In the genomic region with DNA sequence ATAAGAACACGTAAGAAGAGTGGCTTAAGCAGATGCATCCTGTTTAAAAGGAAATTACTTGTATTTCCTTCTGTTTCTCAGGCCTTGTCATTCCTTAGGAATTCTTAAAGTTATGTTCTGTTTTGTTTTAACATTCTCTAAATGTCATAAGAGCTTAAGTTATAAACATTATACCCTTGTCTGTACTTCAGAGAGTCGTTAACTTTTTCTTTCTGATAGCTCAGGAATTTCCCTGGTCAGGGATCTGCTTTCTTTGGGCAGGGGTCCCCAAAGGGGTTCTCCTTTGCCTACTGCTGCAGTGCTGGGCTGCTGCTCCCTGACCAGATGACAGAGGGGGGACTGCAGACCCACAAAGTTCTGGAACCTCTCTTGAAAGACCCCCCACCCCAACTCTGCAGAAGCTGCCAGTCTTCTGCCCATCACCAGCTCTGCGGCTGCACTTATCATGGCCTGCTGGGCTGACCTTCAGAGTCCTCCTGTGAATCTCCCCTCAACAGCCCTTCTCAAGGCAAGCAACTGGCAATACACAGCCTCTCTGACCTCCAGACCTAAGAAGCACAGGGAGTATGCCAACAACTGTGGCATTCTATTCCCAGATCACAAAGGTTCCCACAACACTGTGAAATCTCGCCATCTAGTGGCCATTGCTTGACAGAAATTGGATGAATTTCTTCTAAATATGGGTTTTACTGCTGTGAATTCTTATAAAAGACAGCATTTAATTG, we compare ENCODE assay signal across 8 mouse cellular contexts. TPM values are rescaled to one million over a fixed set of nuclear protein-coding genes. Genes with fewer than 3 reads are reported as not detected.
DNase-seq lines count a peak whose midpoint lies in the region; ATAC-seq lines count a peak whose summit lies in the region.

No protein-coding gene starts in this region.

- H3K36me3 ChIP-seq in forebrain, embryonic 16.5 days (ENCODE audit: control insufficient read depth, insufficient read depth) = no peaks in the 10 kb centered on the region
- no peaks in the 10 kb centered on the region for H3K36me3 ChIP-seq in hindbrain, embryonic 15.5 days

- WGBS in forebrain, embryonic 16.5 days = 52% methylated on average over 4 of the region's 4 CpGs
- 50% methylated on average over 4 of the region's 4 CpGs for WGBS in hindbrain, embryonic 15.5 days

- H3K9me3 ChIP-seq in forebrain, embryonic 16.5 days (ENCODE audit: control insufficient read depth, low read length) = no peaks in the 10 kb centered on the region
- no peaks in the 10 kb centered on the region for H3K9me3 ChIP-seq in hindbrain, embryonic 15.5 days

- ATAC-seq in forebrain, embryonic 16.5 days = peak; percentile 57; the same call in 1 of the 2 replicates
- peak; percentile 48; the same call in 1 of the 2 replicates for ATAC-seq in hindbrain, embryonic 15.5 days (ENCODE audit: low FRiP score, low read depth)
- peak; percentile 79; the same call in 1 of the 2 replicates for ATAC-seq in megakaryocyte-erythroid progenitor cell, adult 5-6 weeks (replicated peaks; ENCODE audit: low FRiP score, low TSS enrichment, poor library complexity, severe bottlenecking)

- H3K4me3 ChIP-seq in forebrain, embryonic 16.5 days (replicated peaks; ENCODE audit: low read length) = no peak overlapping the region
- H3K4me3 ChIP-seq in hindbrain, embryonic 15.5 days = no peak overlapping the region

- no peaks in the 10 kb centered on the region for H3K4me1 ChIP-seq in forebrain, embryonic 16.5 days (replicated peaks; ENCODE audit: control insufficient read depth, insufficient read depth, low read length)
- no peaks in the 10 kb centered on the region for H3K4me1 ChIP-seq in hindbrain, embryonic 15.5 days (replicated peaks)

- no peaks in the 10 kb centered on the region for H3K27me3 ChIP-seq in forebrain, embryonic 16.5 days (replicated peaks; ENCODE audit: control insufficient read depth, insufficient read depth, low read length)
- H3K27me3 ChIP-seq in hindbrain, embryonic 15.5 days = no peaks in the 10 kb centered on the region

- H3K4me2 ChIP-seq in forebrain, embryonic 16.5 days (ENCODE audit: low read length) = no peak overlapping the region
- H3K4me2 ChIP-seq in hindbrain, embryonic 15.5 days = no peak overlapping the region

- H3K9ac ChIP-seq in forebrain, embryonic 16.5 days (replicated peaks; ENCODE audit: low read depth, low read length) = no peak overlapping the region
- no peak overlapping the region for H3K9ac ChIP-seq in hindbrain, embryonic 15.5 days

- no peak overlapping the region for H3K27ac ChIP-seq in forebrain, embryonic 16.5 days (ENCODE audit: low read length)
- no peak overlapping the region for H3K27ac ChIP-seq in hindbrain, embryonic 15.5 days (replicated peaks)

- peak; percentile 90 for DNase-seq in heart, adult 11 months
- DNase-seq in heart, postnatal 25 days (ENCODE audit: low spot score) = no peak
- peak; percentile 31 for DNase-seq in cerebellum, adult 11 months
- peak; percentile 17 to 67 for DNase-seq in layer of hippocampus, postnatal 25 days (ENCODE audit: extremely low spot score in 1 of 2, low spot score in 1 of 2)
- DNase-seq in skeletal muscle tissue, adult 2 months (ENCODE audit: low read depth, low spot score) = peak; percentile 25

- intact Hi-C loops in heart, postnatal 25 days (cut with DNase I) = loop anchor here (1.0 kb wide), 1 partner anchor 360 kb away; no protein-coding TSS in a partner anchor

RNA-seq across cellular contexts. Expression of a gene that starts 18.9 kb away (rescaled TPM):
- total RNA-seq in heart, postnatal 25 days (2021) = 10 to 100 TPM; 12.2 to 15.1 TPM
- polyA plus RNA-seq in forebrain, embryonic 16.5 days (2015; fragmentation: Nextera tagmentation; extraction: Ambion mirVana) = 59.6 and 65.9 TPM in 2 replicates
- polyA plus RNA-seq in hindbrain, embryonic 15.5 days (2015; fragmentation: Nextera tagmentation; extraction: Ambion mirVana) = 42.8 and 44.6 TPM in 2 replicates
- total RNA-seq in layer of hippocampus, postnatal 25 days (2021) = 10 to 100 TPM; 22.6 to 24.5 TPM
- 9.5 and 10.5 TPM in 2 replicates for total RNA-seq in megakaryocyte-erythroid progenitor cell, adult 5-6 weeks (2014; fragmentation: Nextera tagmentation)
- 8.5 and 18.0 TPM in 2 replicates for total RNA-seq in megakaryocyte-erythroid progenitor cell, adult 5-6 weeks (2017)

RNA-seq across cellular contexts. Expression of a gene that starts 32.3 kb away (rescaled TPM):
- not detected for total RNA-seq in heart, postnatal 25 days (2021)
- polyA plus RNA-seq in forebrain, embryonic 16.5 days (2015; fragmentation: Nextera tagmentation; extraction: Ambion mirVana) = not detected in 2 replicates
- polyA plus RNA-seq in hindbrain, embryonic 15.5 days (2015; fragmentation: Nextera tagmentation; extraction: Ambion mirVana) = not detected in 2 replicates
- not detected for total RNA-seq in layer of hippocampus, postnatal 25 days (2021)
- total RNA-seq in megakaryocyte-erythroid progenitor cell, adult 5-6 weeks (2014; fragmentation: Nextera tagmentation) = not detected in 2 replicates
- not detected in 2 replicates for total RNA-seq in megakaryocyte-erythroid progenitor cell, adult 5-6 weeks (2017)
